Mouse (Mus musculus) forebrain, embryonic 12.5 days (tissue): ENCODE measurements around the gene Hps4. TPM values are rescaled to one million over a fixed set of nuclear protein-coding genes. Genes with fewer than 3 reads are reported as not detected.

ENCODE experiments used
- ATAC-seq: fragments of 200-750 bp; cut with Nextera tagmentation; 2 replicates; pipeline ENCODE4 v1.8.0; 2017; ENCODE audit warnings: moderate TSS enrichment; ENCODE audit not compliant: low FRiP score
- H3K27ac ChIP-seq: fragments of 300-500 bp; sonication (generic); 2 replicates; pipeline ENCODE4 v1.5.1; 2016; ENCODE audit warnings: mild to moderate bottlenecking
- H3K27me3 ChIP-seq: fragments of 300-500 bp; sonication (generic); 2 replicates; pipeline ENCODE4 v1.6.1; 2016; ENCODE audit warnings: mild to moderate bottlenecking
- H3K36me3 ChIP-seq: fragments of 300-500 bp; sonication (generic); replicated peaks from 2 replicates; pipeline ENCODE4 v1.6.1; 2016; ENCODE audit warnings: mild to moderate bottlenecking
- H3K4me1 ChIP-seq: fragments of 300-500 bp; sonication (generic); 2 replicates; pipeline ENCODE4 v1.6.1; 2016
- H3K4me2 ChIP-seq: fragments of 300-500 bp; sonication (generic); 2 replicates; pipeline ENCODE4 v1.6.1; 2016; ENCODE audit warnings: mild to moderate bottlenecking, moderate library complexity
- H3K4me3 ChIP-seq: fragments of 300-500 bp; sonication (generic); replicated peaks from 2 replicates; pipeline ENCODE4 v1.5.1; 2016; ENCODE audit warnings: mild to moderate bottlenecking
- H3K9ac ChIP-seq: fragments of 300-500 bp; sonication (generic); 2 replicates; pipeline ENCODE4 v1.6.1; 2016; ENCODE audit warnings: mild to moderate bottlenecking
- H3K9me3 ChIP-seq: fragments of 300-500 bp; sonication (generic); 2 replicates; pipeline ENCODE4 v1.6.1; 2016
- WGBS: fragments of 180-500 bp; shearing (Covaris S2); methylation state at CpG from one replicate; pipeline ENCODE4 v1.1.7; 2016; 5-methylcytosine and 5-hydroxymethylcytosine counted together
- polyA plus RNA-seq: library from polyadenylated mRNA; unstranded; fragments of >200 nt; fragmentation: Nextera tagmentation; extraction: Ambion mirVana; gene quantifications from 2 replicates; pipeline ENCODE4 v1.2.1, GENCODE M21; 2016

Hps4 gene
- polyA plus RNA-seq, result 36.1 and 37.3 TPM in 2 replicates

- Histone ChIP-seq H3K4me1 (peaks cover 39% of the 10 kb centered on the region), H3K4me2 (peak within 1 kb of the TSS; percentile 76), H3K9ac (peak within 1 kb of the TSS; percentile 79), H3K9me3 (no peaks in the 10 kb centered on the region), H3K27ac (peak within 1 kb of the TSS; percentile 70), H3K27me3 (no peaks in the 10 kb centered on the region), H3K4me3 (peak within 1 kb of the TSS; percentile 90), H3K36me3 (peaks cover 31% of the 10 kb centered on the region)
- ATAC-seq, result peak; percentile 77
- WGBS, result 2% methylated on average over 50 of the region's 64 CpGs
Observed at GRCm38 (mm10) chr5:112342463-112343204, at the start of gene Hps4, which contains the start of gene Srrd. Hps4 (plus strand) TSS chr5:112343083. Srrd (minus strand) TSS chr5:112343040.

- ATAC-seq, result no peak
Observed at GRCm38 (mm10) chr5:112293800-112294199, 49.1 kb upstream of the Hps4 start.

GRCm38 (mm10) chr5:112294696-112295095, 48.2 kb upstream of the Hps4 start:
- Histone ChIP-seq H3K4me3 (no peak overlapping the region), H3K27me3 (no peaks in the 10 kb centered on the region), H3K9me3 (no peaks in the 10 kb centered on the region), H3K4me2 (no peak overlapping the region), H3K36me3 (no peaks in the 10 kb centered on the region), H3K4me1 (peaks cover 17% of the 10 kb centered on the region), H3K9ac (no peak overlapping the region), H3K27ac (no peak overlapping the region)
- 71% methylated on average over 4 of the region's 4 CpGs for WGBS
- no peak for ATAC-seq

More at GRCm38 (mm10) chr5:112293800-112294199, 49.1 kb upstream of the Hps4 start:
- H3K4me2 ChIP-seq, result no peak overlapping the region
- 84% methylated on average over 2 of the region's 2 CpGs for WGBS
- H3K27ac ChIP-seq, result no peak overlapping the region
- H3K36me3 ChIP-seq, result no peaks in the 10 kb centered on the region
- H3K9me3 ChIP-seq, result no peaks in the 10 kb centered on the region
- no peak overlapping the region for H3K9ac ChIP-seq
- no peak overlapping the region for H3K4me3 ChIP-seq
- no peaks in the 10 kb centered on the region for H3K27me3 ChIP-seq
- H3K4me1 ChIP-seq, result peaks cover 17% of the 10 kb centered on the region

- Histone ChIP-seq H3K4me2 (no peak overlapping the region), H3K27me3 (no peaks in the 10 kb centered on the region), H3K36me3 (no peaks in the 10 kb centered on the region), H3K9ac (no peak overlapping the region), H3K4me1 (peaks cover 17% of the 10 kb centered on the region), H3K27ac (no peak overlapping the region), H3K9me3 (no peaks in the 10 kb centered on the region), H3K4me3 (no peak overlapping the region)
- 38% methylated on average over 8 of the region's 8 CpGs for WGBS
- no peak for ATAC-seq
Observed at GRCm38 (mm10) chr5:112295162-112295561, 47.7 kb upstream of the Hps4 start.

GRCm38 (mm10) chr5:112295564-112295963, 47.3 kb upstream of the Hps4 start:
- no peaks in the 10 kb centered on the region for H3K9me3 ChIP-seq
- no peaks in the 10 kb centered on the region for H3K27me3 ChIP-seq
- no peak overlapping the region for H3K9ac ChIP-seq
- no peak overlapping the region for H3K4me3 ChIP-seq
- H3K4me1 ChIP-seq, result peaks cover 17% of the 10 kb centered on the region
- no peak overlapping the region for H3K27ac ChIP-seq
- WGBS, result 56% methylated on average over 8 of the region's 8 CpGs
- ATAC-seq, result no peak
- no peak overlapping the region for H3K4me2 ChIP-seq
- H3K36me3 ChIP-seq, result no peaks in the 10 kb centered on the region

- 91% methylated on average over 6 of the region's 6 CpGs for WGBS
- Histone ChIP-seq H3K27me3 (no peaks in the 10 kb centered on the region), H3K4me3 (no peak overlapping the region), H3K36me3 (no peaks in the 10 kb centered on the region), H3K9me3 (no peaks in the 10 kb centered on the region), H3K4me1 (peaks cover 17% of the 10 kb centered on the region), H3K9ac (no peak overlapping the region), H3K4me2 (no peak overlapping the region), H3K27ac (0 out of 2 replicates have a peak overlapping the region, but pooled peaks have one; percentile 19)
- no peak for ATAC-seq
Observed at GRCm38 (mm10) chr5:112296404-112297181, 46.3 kb upstream of the Hps4 start.

GRCm38 (mm10) chr5:112297257-112297656, 45.6 kb upstream of the Hps4 start:
- no peaks in the 10 kb centered on the region for H3K9me3 ChIP-seq
- 93% methylated on average over 2 of the region's 2 CpGs for WGBS
- H3K4me1 ChIP-seq, result peaks cover 17% of the 10 kb centered on the region
- no peaks in the 10 kb centered on the region for H3K36me3 ChIP-seq
- ATAC-seq, result no peak
- no peaks in the 10 kb centered on the region for H3K27me3 ChIP-seq
- 0 out of 2 replicates have a peak overlapping the region, but pooled peaks have one; percentile 19 for H3K27ac ChIP-seq
- no peak overlapping the region for H3K4me3 ChIP-seq
- H3K4me2 ChIP-seq, result no peak overlapping the region
- no peak overlapping the region for H3K9ac ChIP-seq

- WGBS, result 92% methylated on average over 12 of the region's 12 CpGs
- Histone ChIP-seq H3K4me2 (no peak overlapping the region), H3K4me1 (peaks cover 17% of the 10 kb centered on the region)
Observed at GRCm38 (mm10) chr5:112298226-112298988, 44.5 kb upstream of the Hps4 start.

GRCm38 (mm10) chr5:112299399-112299798, 43.5 kb upstream of the Hps4 start:
- Histone ChIP-seq H3K4me2 (no peak overlapping the region), H3K9me3 (no peaks in the 10 kb centered on the region), H3K9ac (no peak overlapping the region), H3K36me3 (no peaks in the 10 kb centered on the region), H3K27ac (0 out of 2 replicates have a peak overlapping the region, but pooled peaks have one; percentile 8), H3K27me3 (no peaks in the 10 kb centered on the region), H3K4me1 (peaks cover 13% of the 10 kb centered on the region), H3K4me3 (no peak overlapping the region)
- ATAC-seq, result no peak
- WGBS, result 87% methylated on average over 4 of the region's 4 CpGs

More at GRCm38 (mm10) chr5:112298226-112298988, 44.5 kb upstream of the Hps4 start:
- Histone ChIP-seq H3K4me3 (no peak overlapping the region), H3K9ac (no peak overlapping the region), H3K36me3 (no peaks in the 10 kb centered on the region), H3K9me3 (no peaks in the 10 kb centered on the region), H3K27ac (no peak overlapping the region), H3K27me3 (no peaks in the 10 kb centered on the region)
- ATAC-seq, result no peak

- no peak overlapping the region for H3K4me2 ChIP-seq
- WGBS, result 89% methylated on average over 2 of the region's 2 CpGs
- no peaks in the 10 kb centered on the region for H3K27me3 ChIP-seq
- H3K9ac ChIP-seq, result no peak overlapping the region
- H3K9me3 ChIP-seq, result no peaks in the 10 kb centered on the region
- ATAC-seq, result no peak
- no peak overlapping the region for H3K4me3 ChIP-seq
- H3K27ac ChIP-seq, result no peak overlapping the region
- H3K36me3 ChIP-seq, result no peaks in the 10 kb centered on the region
- H3K4me1 ChIP-seq, result peaks cover 6% of the 10 kb centered on the region
Observed at GRCm38 (mm10) chr5:112300112-112300511, 42.8 kb upstream of the Hps4 start.

GRCm38 (mm10) chr5:112300721-112301308, 42.1 kb upstream of the Hps4 start:
- H3K27me3 ChIP-seq, result no peaks in the 10 kb centered on the region
- no peak overlapping the region for H3K4me3 ChIP-seq
- no peak overlapping the region for H3K9ac ChIP-seq
- no peak overlapping the region for H3K27ac ChIP-seq
- H3K36me3 ChIP-seq, result no peaks in the 10 kb centered on the region
- WGBS, result 94% methylated on average over 6 of the region's 6 CpGs
- no peak for ATAC-seq
- H3K9me3 ChIP-seq, result no peaks in the 10 kb centered on the region
- no peak overlapping the region for H3K4me2 ChIP-seq
- no peaks in the 10 kb centered on the region; the same call in 1 of the 2 replicates for H3K4me1 ChIP-seq
